Mouse (Mus musculus): ENCODE measurements around the gene Wwox. TPM values are rescaled to one million over a fixed set of nuclear protein-coding genes. Genes with fewer than 3 reads are reported as not detected.

Wwox gene
- polyA plus RNA-seq, 1 experiment from 2014 or later = 6.6 TPM

DNA sequence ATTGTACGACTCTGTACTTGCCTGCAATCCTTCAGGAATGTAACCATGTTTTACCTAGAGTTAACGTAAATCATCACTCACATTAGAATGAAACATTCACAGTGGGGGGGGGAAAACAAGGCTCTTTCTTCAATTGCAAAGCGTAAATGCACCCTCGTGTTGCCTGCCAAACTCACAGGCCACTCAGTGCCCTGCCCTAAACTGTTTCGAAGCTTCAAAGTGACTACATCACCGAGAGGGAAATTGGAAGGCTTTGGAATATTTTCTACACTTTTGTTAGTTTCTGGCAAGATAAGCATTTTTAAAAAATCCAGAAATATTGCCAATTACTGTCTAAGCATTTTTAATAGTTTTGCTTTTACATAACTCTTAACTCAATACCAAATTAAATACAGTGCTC lies 231.3 kb downstream of the Wwox start:
- WGBS (ENCODE audit: missing documents) = 92% methylated on average over 6 of the region's 6 CpGs
- H3K36me3 ChIP-seq (ENCODE audit: inconsistent target) = no peaks in the 10 kb centered on the region
- no peak overlapping the region for H3K4me3 ChIP-seq (ENCODE audit: inconsistent target)
- no peak overlapping the region for H3K27ac ChIP-seq
- no peaks in the 10 kb centered on the region for H3K79me2 ChIP-seq (ENCODE audit: inconsistent target)

GRCm38 (mm10) chr8:114671237-114671674 lies 231.8 kb downstream of the Wwox start:
- no peak overlapping the region for H3K4me3 ChIP-seq (ENCODE audit: inconsistent target)
- H3K27ac ChIP-seq = no peak overlapping the region
- no peaks in the 10 kb centered on the region for H3K36me3 ChIP-seq (ENCODE audit: inconsistent target)
- 91% methylated on average over 9 of the region's 9 CpGs for WGBS (ENCODE audit: missing documents)
- no peaks in the 10 kb centered on the region for H3K79me2 ChIP-seq (ENCODE audit: inconsistent target)

GRCm38 (mm10) chr8:114673416-114673815 lies 234.0 kb downstream of the Wwox start:
- Histone ChIP-seq H3K36me3 (ENCODE audit: inconsistent target) (no peaks in the 10 kb centered on the region), H3K4me3 (ENCODE audit: inconsistent target) (no peak overlapping the region), H3K79me2 (ENCODE audit: inconsistent target) (no peaks in the 10 kb centered on the region), H3K27ac (no peak overlapping the region)
- WGBS (ENCODE audit: missing documents) = 93% methylated on average over 3 of the region's 3 CpGs

DNA sequence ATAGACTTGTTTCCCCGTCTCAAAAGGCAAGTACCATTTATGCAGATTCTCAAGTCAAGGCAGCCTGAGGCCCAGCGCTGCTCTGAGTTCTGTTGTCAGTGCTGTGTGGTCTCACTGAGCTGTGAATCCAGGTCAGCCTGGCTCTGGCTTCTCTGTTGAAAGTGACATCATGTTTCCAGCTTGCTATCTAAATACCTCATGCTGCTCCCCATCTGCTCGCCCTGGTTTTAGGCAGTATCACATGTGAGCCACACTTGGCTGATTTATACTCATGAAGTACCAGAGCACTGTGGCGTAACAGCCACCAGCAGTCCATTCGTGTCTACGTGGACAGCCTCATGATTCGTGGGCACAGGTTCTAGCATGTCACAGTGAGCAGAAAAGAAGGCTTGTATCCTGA lies 235.7 kb downstream of the Wwox start:
- no peaks in the 10 kb centered on the region for H3K36me3 ChIP-seq (ENCODE audit: inconsistent target)
- H3K4me3 ChIP-seq (ENCODE audit: inconsistent target) = no peak overlapping the region
- WGBS (ENCODE audit: missing documents) = 91% methylated on average over 7 of the region's 7 CpGs
- no peak overlapping the region for H3K27ac ChIP-seq
- H3K79me2 ChIP-seq (ENCODE audit: inconsistent target) = no peaks in the 10 kb centered on the region

GRCm38 (mm10) chr8:114676918-114677317 lies 237.5 kb downstream of the Wwox start:
- 97% methylated on average over 2 of the region's 2 CpGs for WGBS (ENCODE audit: missing documents)
- no peak overlapping the region for H3K4me3 ChIP-seq (ENCODE audit: inconsistent target)
- H3K79me2 ChIP-seq (ENCODE audit: inconsistent target) = no peaks in the 10 kb centered on the region
- H3K27ac ChIP-seq = no peak overlapping the region
- H3K36me3 ChIP-seq (ENCODE audit: inconsistent target) = no peaks in the 10 kb centered on the region

- H3K27ac ChIP-seq = no peak overlapping the region
- H3K36me3 ChIP-seq (ENCODE audit: inconsistent target) = no peaks in the 10 kb centered on the region
- H3K79me2 ChIP-seq (ENCODE audit: inconsistent target) = no peaks in the 10 kb centered on the region
- 86% methylated on average over 5 of the region's 6 CpGs for WGBS (ENCODE audit: missing documents)
- H3K4me3 ChIP-seq (ENCODE audit: inconsistent target) = no peak overlapping the region
Measured at GRCm38 (mm10) chr8:114677551-114678127, 238.2 kb downstream of the Wwox start.

DNA sequence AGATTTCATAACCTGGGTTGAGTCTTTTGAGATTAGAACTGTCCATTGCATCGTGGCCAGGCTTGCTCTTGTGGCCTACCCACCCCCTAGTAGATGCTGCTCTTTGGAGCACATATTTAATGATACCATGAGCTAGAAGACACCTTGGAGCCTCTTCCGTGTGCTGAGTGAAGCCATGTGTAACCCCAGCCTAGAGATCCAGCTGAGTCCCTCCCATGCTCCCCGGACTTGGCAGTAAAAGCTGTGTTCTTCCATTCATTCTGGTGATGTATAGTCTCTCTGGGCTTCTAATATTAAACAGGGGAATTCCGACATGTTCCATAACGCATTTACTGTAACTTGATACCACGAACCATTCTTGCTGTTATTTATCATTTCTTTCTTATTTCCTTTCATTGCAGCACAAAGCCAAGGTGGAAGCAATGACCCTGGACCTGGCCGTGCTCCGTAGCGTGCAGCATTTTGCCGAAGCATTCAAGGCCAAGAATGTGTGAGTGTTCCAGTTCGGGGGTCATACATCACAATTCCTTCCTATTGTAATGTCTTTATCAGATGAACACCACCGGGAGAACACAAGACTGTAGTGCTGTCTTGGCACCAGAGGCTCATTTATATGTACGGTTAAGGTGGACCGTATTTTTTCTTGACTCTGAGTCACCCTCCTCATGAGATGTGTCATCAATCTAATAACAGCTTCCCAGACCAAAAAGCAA lies 240.1 kb downstream of the Wwox start:
- no peaks in the 10 kb centered on the region for H3K36me3 ChIP-seq (ENCODE audit: inconsistent target)
- no peaks in the 10 kb centered on the region for H3K79me2 ChIP-seq (ENCODE audit: inconsistent target)
- H3K4me3 ChIP-seq (ENCODE audit: inconsistent target) = no peak overlapping the region
- no peak overlapping the region for H3K27ac ChIP-seq
- WGBS (ENCODE audit: missing documents) = 88% methylated on average over 14 of the region's 14 CpGs

GRCm38 (mm10) chr8:114681136-114681535 lies 241.7 kb downstream of the Wwox start:
- Histone ChIP-seq H3K27ac (no peak overlapping the region), H3K79me2 (ENCODE audit: inconsistent target) (no peaks in the 10 kb centered on the region), H3K4me3 (ENCODE audit: inconsistent target) (no peak overlapping the region), H3K36me3 (ENCODE audit: inconsistent target) (no peaks in the 10 kb centered on the region)
- 83% methylated on average over 10 of the region's 10 CpGs for WGBS (ENCODE audit: missing documents)

- no peaks in the 10 kb centered on the region for H3K36me3 ChIP-seq (ENCODE audit: inconsistent target)
- no peak overlapping the region for H3K27ac ChIP-seq
- H3K79me2 ChIP-seq (ENCODE audit: inconsistent target) = no peaks in the 10 kb centered on the region
- 54% methylated on average over 10 of the region's 10 CpGs for WGBS (ENCODE audit: missing documents)
- no peak overlapping the region for H3K4me3 ChIP-seq (ENCODE audit: inconsistent target)
Measured at GRCm38 (mm10) chr8:114682166-114682565, 242.7 kb downstream of the Wwox start.

GRCm38 (mm10) chr8:114684046-114684702 lies 244.7 kb downstream of the Wwox start:
- H3K4me3 ChIP-seq (ENCODE audit: inconsistent target) = no peak overlapping the region
- H3K36me3 ChIP-seq (ENCODE audit: inconsistent target) = no peaks in the 10 kb centered on the region
- WGBS (ENCODE audit: missing documents) = 87% methylated on average over 11 of the region's 11 CpGs
- no peak overlapping the region for H3K27ac ChIP-seq
- H3K79me2 ChIP-seq (ENCODE audit: inconsistent target) = no peaks in the 10 kb centered on the region

DNA sequence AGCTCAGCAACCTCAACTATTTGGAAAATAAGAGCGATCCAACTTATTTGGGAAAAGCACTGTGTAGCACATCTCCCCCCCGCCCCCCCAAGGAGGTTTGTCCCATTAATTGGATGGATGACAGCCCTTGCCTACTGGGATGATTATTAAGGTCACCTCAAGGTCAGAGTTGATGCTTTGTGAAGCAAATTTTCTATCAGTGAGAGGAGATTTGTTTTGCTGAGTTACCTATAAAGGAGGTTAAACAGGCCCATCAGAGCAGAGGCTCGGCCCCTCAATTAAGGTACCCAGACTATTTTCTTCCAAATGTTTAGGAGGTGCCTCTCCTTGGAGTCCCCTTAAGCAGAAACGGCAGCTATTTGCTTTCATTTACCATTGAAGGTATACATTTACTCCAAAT lies 247.0 kb downstream of the Wwox start:
- Histone ChIP-seq H3K27ac (no peak overlapping the region), H3K36me3 (ENCODE audit: inconsistent target) (no peaks in the 10 kb centered on the region), H3K4me3 (ENCODE audit: inconsistent target) (no peak overlapping the region), H3K79me2 (ENCODE audit: inconsistent target) (no peaks in the 10 kb centered on the region)
- WGBS (ENCODE audit: missing documents) = 100% methylated on average over 4 of the region's 4 CpGs

GRCm38 (mm10) chr8:114688732-114689131 lies 249.3 kb downstream of the Wwox start:
- H3K4me3 ChIP-seq (ENCODE audit: inconsistent target) = no peak overlapping the region
- 92% methylated on average over 11 of the region's 11 CpGs for WGBS (ENCODE audit: missing documents)
- no peak overlapping the region for H3K27ac ChIP-seq
- no peaks in the 10 kb centered on the region for H3K36me3 ChIP-seq (ENCODE audit: inconsistent target)
- no peaks in the 10 kb centered on the region for H3K79me2 ChIP-seq (ENCODE audit: inconsistent target)

DNA sequence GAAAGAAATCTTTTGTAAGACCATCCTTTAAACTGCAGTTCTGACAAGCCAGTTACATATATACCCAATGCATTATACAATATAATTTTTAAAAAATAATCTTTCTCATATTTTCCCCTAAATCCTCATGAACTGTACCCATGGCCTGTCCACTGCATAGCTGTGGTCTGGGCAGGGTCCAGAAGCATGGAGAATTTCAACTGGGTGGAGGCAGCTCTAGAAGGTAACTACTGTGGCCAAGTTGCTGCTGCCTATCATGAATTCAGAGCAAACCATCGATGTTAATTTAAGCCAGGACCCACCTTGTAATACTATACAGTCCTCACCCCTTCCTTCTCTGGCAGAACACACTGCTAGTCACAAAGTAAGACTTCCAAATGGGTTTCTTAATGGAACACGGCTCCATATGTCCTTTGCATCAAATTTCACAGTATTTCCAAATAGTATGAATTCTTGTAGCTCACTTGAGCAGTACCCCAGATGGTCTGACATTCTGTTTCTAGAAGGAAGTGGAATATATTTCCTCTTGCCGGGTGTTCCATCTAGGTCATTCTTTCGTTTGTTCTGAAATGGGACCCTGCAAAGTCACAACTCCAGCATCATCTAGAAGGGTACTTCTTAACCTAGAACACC lies 255.2 kb downstream of the Wwox start:
- Histone ChIP-seq H3K36me3 (ENCODE audit: inconsistent target) (no peaks in the 10 kb centered on the region), H3K27ac (no peak overlapping the region), H3K4me3 (ENCODE audit: inconsistent target) (no peak overlapping the region), H3K79me2 (ENCODE audit: inconsistent target) (no peaks in the 10 kb centered on the region)
- 87% methylated on average over 4 of the region's 4 CpGs for WGBS (ENCODE audit: missing documents)

DNA sequence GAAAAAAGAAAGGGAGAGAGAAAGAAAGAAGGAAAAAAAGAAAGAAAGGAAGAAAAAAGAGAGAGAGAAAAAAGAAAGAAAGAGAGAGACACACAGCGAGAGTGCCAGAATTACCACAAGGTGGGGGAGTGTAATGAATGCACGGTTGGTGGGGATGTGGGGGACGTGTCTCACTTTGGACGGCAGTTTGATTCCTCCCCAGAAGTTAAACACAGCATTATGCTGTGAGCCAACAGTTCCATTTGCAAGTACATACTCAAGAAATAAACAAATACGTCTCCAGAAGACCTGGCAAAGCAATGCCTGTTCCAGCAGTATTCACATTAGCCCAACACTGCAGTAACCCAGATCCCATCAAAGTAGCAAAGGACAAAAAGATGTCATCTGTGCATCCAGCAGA lies 264.1 kb downstream of the Wwox start:
- H3K36me3 ChIP-seq (ENCODE audit: inconsistent target) = no peaks in the 10 kb centered on the region
- H3K79me2 ChIP-seq (ENCODE audit: inconsistent target) = no peaks in the 10 kb centered on the region
- WGBS (ENCODE audit: missing documents) = 92% methylated on average over 4 of the region's 5 CpGs
- H3K27ac ChIP-seq = no peak overlapping the region
- no peak overlapping the region for H3K4me3 ChIP-seq (ENCODE audit: inconsistent target)
